Mouse (Mus musculus) left cerebral cortex, postnatal 14 days (tissue): Measurements from ENCODE around the gene Klhl23. TPM values are rescaled to one million over a fixed set of nuclear protein-coding genes. Genes with fewer than 3 reads are reported as not detected.
"Not testable (repeated sequence)": the region's sequence is repeated elsewhere in the genome, so short reads cannot be mapped to it uniquely, and the experiment has no call there.

ENCODE experiments used
- DNase-seq, 2 experiments: peaks; one replicate each; pipeline ENCODE4 v3.0.0; 2021 to 2022; ENCODE audit warnings: low spot score in 2 of 2, mixed read lengths in 1 of 2
- intact Hi-C: fragments of 180-260 bp; cut with DNase I; formaldehyde crosslinking; loops from one replicate; pipeline ENCODE4 v1.15.1; 2025
- long read RNA-seq, 2 experiments: library from polyadenylated mRNA; stranded (forward); transcript quantifications; one replicate each; pipeline ENCODE4 v2.0.0; 2021
- total RNA-seq, 2 experiments: library from RNA; stranded (reverse); gene quantifications; 2 replicates each; pipeline ENCODE4 v1.2.3; 2021

Gene Klhl23
- total RNA-seq, result 100 to 1,000 TPM in 1 of 2 experiments, 10 to 100 TPM in 1; 92.7 to 102 TPM
- long read RNA-seq, experiment 1, full-length matches to known transcripts, result 20 of 204 reads
- long read RNA-seq, experiment 1, partial matches to known transcripts, result 32 of 204 reads
- long read RNA-seq, experiment 1, other reads (novel, unspliced or antisense), result 152 of 204 reads
- long read RNA-seq, experiment 2, full-length matches to known transcripts, result 20 of 166 reads
- long read RNA-seq, experiment 2, partial matches to known transcripts, result 26 of 166 reads
- long read RNA-seq, experiment 2, other reads (novel, unspliced or antisense), result 120 of 166 reads

DNA sequence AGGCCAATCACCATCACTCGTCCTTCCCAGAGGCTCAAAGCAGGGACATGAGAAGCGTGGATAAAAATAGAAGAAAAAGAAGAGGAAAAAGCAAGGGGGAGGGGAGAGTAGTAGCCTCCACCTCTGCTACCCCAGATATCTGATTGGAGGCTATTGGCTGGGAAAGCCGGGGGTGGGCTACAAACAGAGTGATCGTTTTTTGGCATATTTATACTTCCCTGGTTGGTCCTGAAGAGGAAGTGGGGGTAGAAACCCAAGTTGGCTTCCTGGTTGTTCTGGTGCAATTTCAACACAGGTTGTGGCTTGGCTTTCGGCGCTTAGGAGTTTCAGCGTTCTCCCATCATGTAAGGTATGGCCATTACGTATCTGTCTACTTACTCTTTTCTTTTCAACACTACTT lies at the start of gene Klhl23:
Klhl23 (plus strand) TSS at position 234 of the 400 bp plus-strand sequence.
- intact Hi-C loops, result loop anchor here (5.0 kb wide), 1 partner anchor 41 kb away; the partner anchor contains the start of gene Ssb
- no peak for DNase-seq

DNA sequence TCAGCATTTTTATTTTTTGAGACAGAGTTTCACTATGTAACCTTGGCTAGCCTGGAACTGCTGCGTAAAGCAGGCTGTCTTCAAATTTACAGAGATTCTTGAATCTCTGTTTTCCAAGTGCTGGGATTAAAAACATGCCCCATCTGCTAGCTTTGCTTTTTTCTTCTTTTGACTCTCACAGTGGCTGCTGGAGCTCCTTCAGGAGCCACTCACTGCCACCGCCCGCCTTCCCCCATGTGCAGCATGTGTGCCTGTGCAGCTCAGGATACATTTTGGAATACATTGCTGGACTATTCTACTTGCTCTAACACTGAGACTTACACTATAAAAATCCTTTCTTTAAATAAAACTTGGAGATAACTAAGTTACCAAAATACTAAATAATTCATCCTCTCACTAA lies 48.4 kb upstream of the Klhl23 start:
- DNase-seq, result peak; percentile 42 to 54
- intact Hi-C loops, result no loop called here

DNA sequence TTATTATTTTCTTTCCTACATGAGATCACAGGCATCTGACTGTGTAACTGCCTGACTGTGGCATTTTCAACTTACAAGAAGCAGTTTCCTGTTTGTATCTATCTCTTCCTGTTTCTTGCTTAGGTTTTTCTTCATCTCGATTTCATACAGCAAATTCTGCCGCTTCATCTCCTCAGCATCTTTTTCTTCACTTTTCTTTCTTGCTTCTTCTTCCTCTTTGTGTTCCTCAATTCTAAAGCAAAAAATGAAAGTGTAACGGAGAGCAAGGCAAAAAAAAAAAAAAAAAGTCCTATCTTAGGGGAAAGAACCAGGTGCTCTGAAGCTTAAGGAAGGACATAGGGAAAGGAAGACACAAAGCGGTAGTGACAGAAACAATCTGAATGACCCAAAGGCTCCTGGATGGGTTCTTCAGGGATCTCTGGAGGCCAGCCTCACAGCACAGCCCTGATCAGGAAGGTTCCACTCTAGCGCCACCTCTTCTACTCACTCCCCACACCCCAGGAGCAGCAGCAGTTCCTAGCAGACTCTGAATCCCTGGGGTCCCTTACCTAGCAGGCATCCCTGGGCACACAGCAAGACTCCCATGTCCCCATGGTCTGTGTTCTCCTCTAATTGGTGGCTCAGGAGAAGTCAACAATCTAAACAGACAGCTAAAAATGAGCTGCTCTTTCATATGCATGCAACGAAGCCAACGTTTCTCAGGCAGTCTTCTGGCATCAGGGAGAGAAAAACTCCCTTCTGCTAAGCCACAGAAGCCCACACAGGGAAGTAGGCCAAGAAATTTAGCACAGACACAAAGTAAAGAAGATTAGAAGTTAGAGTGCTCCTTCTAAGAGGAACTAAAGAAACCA lies 43.5 kb upstream of the Klhl23 start:
- intact Hi-C loops, result no loop called here
- peak; percentile 37 to 67 for DNase-seq

DNA sequence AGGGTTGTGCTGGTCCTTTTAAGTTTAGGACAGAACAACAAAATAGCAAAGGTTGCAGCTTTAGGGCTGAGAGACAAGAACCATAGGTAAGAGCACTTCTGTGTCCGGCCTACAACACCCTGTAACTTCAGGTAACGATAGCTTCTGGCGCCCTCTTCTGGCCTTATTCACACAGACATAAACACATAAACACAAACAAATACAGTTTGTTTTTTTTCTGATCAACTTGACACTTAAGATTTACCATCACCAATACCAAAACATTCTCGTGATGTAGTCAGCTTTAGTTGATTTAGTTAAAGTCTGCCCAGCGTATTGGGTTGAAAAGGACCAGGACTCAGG lies 42.9 kb upstream of the Klhl23 start:
- intact Hi-C loops, result no loop called here
- peak in 1 of 2 experiments; percentile 18 for DNase-seq

GRCm38 (mm10) chr2:69788974-69789373 lies 32.8 kb upstream of the Klhl23 start:
- intact Hi-C loops, result no loop called here
- DNase-seq, result no peak

DNA sequence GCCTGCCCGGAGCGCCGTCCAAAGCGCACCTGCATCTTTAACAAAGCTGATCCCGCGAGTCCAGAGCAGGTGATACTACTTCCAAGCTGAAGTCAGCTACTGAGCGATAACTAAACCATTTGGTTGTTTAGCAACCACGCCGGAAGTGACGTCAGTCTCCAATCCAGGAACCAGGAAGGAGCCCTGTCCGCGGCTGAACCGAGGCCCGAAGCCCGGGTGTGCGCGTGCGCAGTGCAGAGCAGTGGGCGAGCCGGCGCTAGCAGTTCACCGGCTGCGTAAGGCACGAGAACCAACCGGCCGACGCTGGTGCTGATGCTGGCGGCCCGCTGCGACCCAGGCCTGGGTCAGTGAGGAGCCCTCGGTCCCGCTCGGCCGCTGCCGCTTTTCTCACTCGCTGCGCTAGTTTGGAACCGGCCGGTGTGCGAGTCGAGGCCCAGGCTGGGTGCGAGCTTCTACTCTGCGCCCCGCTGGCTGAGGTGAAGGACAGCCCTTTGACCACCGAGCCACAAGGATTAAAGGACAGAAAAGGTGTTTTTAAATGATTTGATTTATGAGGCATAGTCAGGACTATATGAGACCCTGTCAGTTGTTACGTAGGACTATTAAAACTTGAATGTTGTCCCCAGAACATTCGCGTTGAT lies 32.2 kb upstream of the Klhl23 start, which contains the start of the genes Ccdc173 and Phospho2:
Ccdc173 (minus strand) TSS at position 147 of the 641 bp plus-strand sequence.
Phospho2 (plus strand) TSS at position 195 of the 641 bp plus-strand sequence.
- intact Hi-C loops, result no loop called here
- DNase-seq, result peak; percentile 99

- intact Hi-C loops, result no loop called here
- peak; percentile 85 to 88 for DNase-seq
Observed at GRCm38 (mm10) chr2:69790285-69790684, 31.5 kb upstream of the Klhl23 start.

DNA sequence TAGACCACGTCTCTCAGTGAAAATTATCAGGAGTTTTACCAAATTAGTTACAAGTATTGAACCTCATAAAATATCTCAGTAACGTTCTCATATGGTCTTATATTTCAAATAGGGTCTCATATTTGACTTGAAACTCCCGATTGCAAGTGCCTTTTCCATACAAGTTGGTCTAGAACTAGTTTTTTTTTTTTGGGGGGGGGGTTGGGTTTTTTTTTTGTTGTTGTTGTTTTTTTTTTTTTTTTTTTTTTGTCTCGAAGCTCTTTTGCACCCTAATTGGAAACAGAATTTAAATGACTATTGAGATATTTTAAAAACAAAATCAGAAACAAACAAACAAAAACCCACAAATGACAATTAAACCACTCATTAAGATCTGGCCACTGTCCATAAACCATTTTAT lies 31.0 kb upstream of the Klhl23 start:
- intact Hi-C loops, result no loop called here
- DNase-seq, result no peak

GRCm38 (mm10) chr2:69802911-69803312 lies 18.8 kb upstream of the Klhl23 start:
- DNase-seq, result peak in 1 of 2 experiments; percentile 49
- intact Hi-C loops, result loop anchor here (5.0 kb wide), 1 partner anchor 59 kb away; the partner anchor contains the start of gene Ssb

DNA sequence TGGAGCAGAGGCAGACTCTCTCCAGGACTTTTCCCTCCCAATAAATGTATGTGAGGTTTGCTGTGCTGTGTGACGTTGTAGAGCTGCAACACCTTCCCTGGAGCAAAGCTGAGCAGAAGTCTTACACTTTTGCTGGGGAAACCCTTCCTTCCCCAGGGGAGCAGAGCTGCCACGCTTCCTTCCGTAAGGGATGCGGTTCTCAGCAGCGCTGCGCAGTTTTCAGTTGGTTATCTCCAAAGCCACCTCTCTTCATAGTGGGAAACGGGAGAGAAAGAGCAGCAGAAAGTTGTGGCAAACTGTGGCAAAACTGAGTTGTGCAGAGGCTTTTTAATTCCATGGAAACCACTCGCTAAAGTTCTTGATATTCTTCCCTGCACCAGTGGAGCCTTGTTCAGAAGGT lies 18.0 kb upstream of the Klhl23 start:
- intact Hi-C loops, result loop anchor here (5.0 kb wide), 1 partner anchor 59 kb away; the partner anchor contains the start of gene Ssb
- no peak for DNase-seq

GRCm38 (mm10) chr2:69804663-69805062 lies 17.1 kb upstream of the Klhl23 start:
- not testable (repeated sequence) for DNase-seq
- intact Hi-C loops, result loop anchor here (5.0 kb wide), 1 partner anchor 58 kb away; the partner anchor contains the start of gene Ssb

DNA sequence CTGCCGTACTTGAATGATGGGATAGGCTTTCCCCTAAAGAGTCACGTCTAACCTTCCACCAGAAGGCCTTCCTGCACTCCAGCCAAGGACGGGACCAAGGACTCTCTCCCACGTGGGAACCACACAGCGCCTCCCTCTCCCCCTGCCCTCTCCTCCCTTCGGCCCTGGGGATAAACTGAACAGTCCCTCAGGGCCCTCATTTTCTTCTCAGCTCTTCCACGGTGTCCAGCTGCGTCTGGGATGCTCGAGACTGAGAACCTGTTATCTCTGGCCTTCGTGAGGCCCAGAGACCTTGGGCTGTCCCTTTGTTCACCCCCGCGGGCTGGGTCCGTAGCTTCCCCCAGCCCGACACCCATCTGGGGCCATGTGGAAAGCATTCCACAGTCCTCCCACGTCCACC lies 11.6 kb upstream of the Klhl23 start:
- DNase-seq, result no peak
- intact Hi-C loops, result no loop called here

DNA sequence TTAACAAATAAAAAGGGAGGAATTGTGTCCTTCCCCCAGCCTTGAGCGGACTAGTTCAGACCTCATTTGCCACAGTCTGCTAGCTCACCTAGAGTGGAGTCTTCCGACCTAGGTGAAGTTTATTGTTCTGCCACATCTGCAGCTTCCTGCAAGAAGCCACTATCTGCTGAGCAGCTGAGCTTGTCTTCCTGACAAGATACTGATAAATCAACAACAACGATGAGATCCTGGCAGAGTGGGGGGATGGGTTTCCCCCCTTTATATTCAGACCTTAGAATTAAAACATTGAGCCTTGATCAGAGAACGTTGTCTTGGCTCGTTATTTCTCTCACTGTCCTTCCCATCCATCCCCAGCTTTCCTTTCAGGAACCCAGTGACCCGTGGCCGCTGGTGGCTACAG lies 10.4 kb upstream of the Klhl23 start:
- DNase-seq, intact Hi-C loops: not testable (repeated sequence)

- intact Hi-C loops, result no loop called here
- no peak for DNase-seq
Observed at GRCm38 (mm10) chr2:69816575-69816974, 5.2 kb upstream of the Klhl23 start.

- intact Hi-C loops, result no loop called here
- no peak for DNase-seq
Observed at GRCm38 (mm10) chr2:69818350-69819085, 3.2 kb upstream of the Klhl23 start.

DNA sequence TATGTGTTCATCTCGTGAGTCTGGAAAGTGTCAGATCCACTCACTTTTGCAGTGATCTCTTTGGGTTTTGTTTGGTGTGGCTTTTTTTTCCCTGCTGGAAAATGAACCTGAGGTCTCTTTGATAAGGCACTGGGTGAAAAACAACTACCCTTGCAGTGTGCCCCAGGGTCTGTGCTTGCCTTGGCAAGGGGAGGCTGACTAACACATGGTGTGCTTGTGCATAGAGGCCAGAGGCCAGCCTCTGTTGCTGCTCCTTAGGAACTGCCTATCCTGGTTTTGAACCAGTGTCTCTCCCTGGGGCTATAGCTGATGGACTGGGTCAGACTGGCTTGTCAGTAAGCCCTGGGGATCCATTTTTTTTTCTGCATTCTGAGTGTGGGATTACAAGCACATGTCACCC lies 1.5 kb upstream of the Klhl23 start:
- DNase-seq, result no peak
- intact Hi-C loops, result loop anchor here (5.0 kb wide), 1 partner anchor 42 kb away; the partner anchor contains the start of gene Ssb

DNA sequence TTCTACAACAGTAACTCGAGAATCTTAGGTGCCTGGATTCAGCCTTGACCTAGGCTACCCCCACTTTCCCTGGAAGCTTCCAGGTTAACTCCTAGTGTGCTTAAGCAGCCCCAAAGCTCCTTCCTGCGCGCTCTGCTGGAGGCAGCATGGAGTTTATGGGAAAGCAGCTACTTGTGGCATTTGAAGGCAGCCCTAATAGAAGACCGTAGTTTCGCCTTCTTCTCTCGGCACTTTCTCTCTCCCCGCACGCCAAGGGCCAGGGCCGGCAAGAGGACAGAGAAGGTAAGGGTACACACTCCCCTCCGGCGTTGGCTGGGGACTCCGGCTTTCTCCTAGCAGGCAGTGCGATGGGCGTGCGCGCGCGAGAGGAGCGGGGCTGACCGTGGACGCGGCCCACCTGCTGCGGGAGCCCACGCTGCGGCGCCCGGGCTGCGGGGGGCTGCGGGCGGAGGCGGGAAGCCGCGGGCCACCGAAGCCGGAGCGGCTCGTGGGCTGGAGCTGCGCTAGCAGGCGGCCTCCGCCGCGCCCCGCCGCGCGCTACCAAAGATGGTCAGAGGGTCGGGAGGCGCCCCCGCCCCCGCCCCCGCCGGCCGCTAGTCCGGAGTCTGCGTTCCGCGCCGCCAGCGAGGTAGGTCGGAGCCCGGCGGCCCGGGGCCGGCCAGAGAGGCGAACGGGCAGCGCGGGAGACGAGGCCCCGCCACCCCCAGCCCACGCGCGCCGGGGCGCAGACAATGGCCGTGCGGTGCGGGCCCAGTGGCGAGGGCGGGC lies 801 bp downstream of the Klhl23 start:
- peak in 1 of 2 experiments; percentile 56 for DNase-seq
- intact Hi-C loops, result loop anchor here (5.0 kb wide), 1 partner anchor 40 kb away; the partner anchor contains the start of gene Ssb

GRCm38 (mm10) chr2:69823129-69823677 lies 1.5 kb downstream of the Klhl23 start:
- intact Hi-C loops, result loop anchor here (5.0 kb wide), 1 partner anchor 39 kb away; the partner anchor contains the start of gene Ssb
- peak in 1 of 2 experiments; percentile 46 for DNase-seq
